Mouse (Mus musculus) testis, adult 2 months (tissue): ENCODE data around the gene Stab1.

ENCODE experiments used
- CTCF ChIP-seq: fragments of 200-500 bp; IDR thresholded peaks from 2 replicates; pipeline ENCODE4 v1.5.1; 2012; ENCODE audit warnings: low read depth, mild to moderate bottlenecking, inconsistent platforms, low read length, moderate library complexity; ENCODE audit not compliant: control insufficient read depth, insufficient read depth, insufficient replicate concordance
- POLR2A ChIP-seq: fragments of 200-500 bp; IDR thresholded peaks from 2 replicates; pipeline ENCODE4 v1.6.1; 2012; ENCODE audit warnings: low read depth, mild to moderate bottlenecking, inconsistent platforms, low read length, moderate library complexity; ENCODE audit not compliant: control insufficient read depth

DNA sequence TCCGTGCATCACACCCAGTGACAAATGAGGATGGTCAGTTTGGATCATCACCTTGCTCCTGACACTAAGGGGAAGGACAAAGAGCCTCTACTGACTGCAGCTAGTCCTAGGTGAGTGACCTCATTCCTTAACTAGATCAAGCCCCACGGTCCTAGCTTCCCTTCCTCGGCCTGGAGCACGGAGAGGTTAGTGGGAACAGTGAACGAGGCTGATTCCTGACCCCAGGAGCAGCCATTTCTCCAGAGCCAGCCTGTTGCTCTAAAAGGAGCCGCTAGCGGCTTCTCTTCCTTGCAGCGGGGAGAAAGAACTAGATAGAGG is 36.8 kb upstream of the Stab1 start:
- TF ChIP-seq POLR2A: no peak
- no peak for TF ChIP-seq CTCF
